Mouse (Mus musculus) C2C12 (cell line): Measurements from ENCODE around the gene Mrtfb. TPM values are rescaled to one million over a fixed set of nuclear protein-coding genes. Genes with fewer than 3 reads are reported as not detected.

Source experiments
- H3K27me3 ChIP-seq: one replicate; pipeline ENCODE4 v1.6.1; 2011; ENCODE audit not compliant: control insufficient read depth, insufficient read depth, insufficient read length
- H3K36me3 ChIP-seq: one replicate; pipeline ENCODE4 v1.6.1; 2011; ENCODE audit not compliant: control insufficient read depth, insufficient read depth
- H3K4me3 ChIP-seq: one replicate; pipeline ENCODE4 v1.5.1; 2011; ENCODE audit warnings: mild to moderate bottlenecking, control low read depth; ENCODE audit not compliant: poor library complexity, insufficient read depth, severe bottlenecking
- H3K79me2 ChIP-seq: one replicate; pipeline ENCODE4 v1.6.1; 2011; ENCODE audit not compliant: control insufficient read depth, insufficient read depth
- H3K79me3 ChIP-seq: one replicate; pipeline ENCODE4 v1.6.1; 2011; ENCODE audit warnings: low read depth, control low read depth
- H3ac ChIP-seq: one replicate; pipeline ENCODE3; 2011; ENCODE audit warnings: low read depth; ENCODE audit not compliant: control insufficient read depth, insufficient read length
- CEBPB ChIP-seq: IDR thresholded peaks from one replicate; pipeline ENCODE4 v1.6.1; 2011; ENCODE audit warnings: low read depth, mild to moderate bottlenecking, control low read depth, moderate library complexity
- CTCF ChIP-seq: IDR thresholded peaks from one replicate; pipeline ENCODE4 v1.5.1; 2011; ENCODE audit not compliant: control insufficient read depth, insufficient read depth, insufficient read length
- FOSL1 ChIP-seq: IDR thresholded peaks from one replicate; pipeline ENCODE4 v1.8.0; 2011; ENCODE audit warnings: mild to moderate bottlenecking, low read length; ENCODE audit not compliant: poor library complexity, insufficient read depth, severe bottlenecking
- MAX ChIP-seq: IDR thresholded peaks from one replicate; pipeline ENCODE4 v1.6.1; 2011; ENCODE audit warnings: mild to moderate bottlenecking, control low read depth
- MYOD1 ChIP-seq: IDR thresholded peaks from one replicate; pipeline ENCODE4 v1.6.1; 2011; ENCODE audit warnings: low read depth; ENCODE audit not compliant: control insufficient read depth, insufficient read length
- MYOG ChIP-seq: IDR thresholded peaks from one replicate; pipeline ENCODE4 v1.6.1; 2011; ENCODE audit not compliant: control insufficient read depth, insufficient read length; ENCODE audit errors: extremely low read depth
- USF1 ChIP-seq: IDR thresholded peaks from one replicate; pipeline ENCODE4 v1.6.1; 2011; ENCODE audit warnings: low read depth, mild to moderate bottlenecking, control low read depth, moderate library complexity
- polyA plus RNA-seq: library from polyadenylated mRNA; unstranded; fragments of >200 nt; fragmentation: generic; extraction: Trizol; gene quantifications from one replicate; pipeline ENCODE4 v1.2.1, GENCODE M21; 2012; ENCODE audit warnings: missing spikeins

The Mrtfb gene
- polyA plus RNA-seq, 1 experiment: 6.6 TPM

- Histone ChIP-seq H3K4me3 (no peak overlapping the region), H3K36me3 (no peaks in the 10 kb centered on the region), H3K79me3 (no peaks in the 10 kb centered on the region), H3K79me2 (no peaks in the 10 kb centered on the region), H3ac (no peak overlapping the region), H3K27me3 (no peaks in the 10 kb centered on the region)
- TF ChIP-seq CEBPB: no peak
- no peak for TF ChIP-seq USF1
- no peak for TF ChIP-seq FOSL1
- no peak for TF ChIP-seq CTCF
- TF ChIP-seq MAX: no peak
- TF ChIP-seq MYOG: no peak
- no peak for TF ChIP-seq MYOD1
Measured at GRCm38 (mm10) chr16:13450831-13451230, 194.6 kb downstream of the Mrtfb start.

DNA sequence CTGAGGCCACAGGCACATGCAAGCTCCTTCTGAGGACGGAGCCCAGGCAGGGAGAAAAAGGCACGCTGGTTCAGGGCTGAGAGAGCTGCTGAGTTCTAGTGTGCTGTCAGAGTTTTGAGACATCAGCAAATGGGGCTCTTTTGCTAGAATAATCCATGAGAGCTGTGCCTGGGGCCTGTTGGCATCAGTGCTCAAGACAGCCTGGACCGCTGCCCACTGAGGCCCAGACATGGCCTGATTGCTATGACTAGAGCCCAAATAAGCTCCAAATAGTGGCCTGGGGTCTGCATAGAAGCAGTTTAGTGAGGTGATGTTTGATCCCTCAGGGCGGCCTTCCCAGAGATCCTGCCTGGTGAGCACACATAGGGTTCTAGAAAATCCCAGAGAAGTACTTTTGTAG, 195.7 kb downstream of the Mrtfb start:
- no peak overlapping the region for H3ac ChIP-seq
- H3K36me3 ChIP-seq: no peaks in the 10 kb centered on the region
- no peak overlapping the region for H3K4me3 ChIP-seq
- no peak for TF ChIP-seq MAX
- TF ChIP-seq CTCF: no peak
- TF ChIP-seq FOSL1: no peak
- TF ChIP-seq CEBPB: no peak
- no peak for TF ChIP-seq MYOG
- TF ChIP-seq MYOD1: no peak
- TF ChIP-seq USF1: no peak
- no peaks in the 10 kb centered on the region for H3K79me3 ChIP-seq
- H3K27me3 ChIP-seq: no peaks in the 10 kb centered on the region
- H3K79me2 ChIP-seq: no peaks in the 10 kb centered on the region

- Histone ChIP-seq H3K27me3 (no peaks in the 10 kb centered on the region), H3K79me3 (no peaks in the 10 kb centered on the region), H3K36me3 (no peaks in the 10 kb centered on the region), H3K79me2 (no peaks in the 10 kb centered on the region), H3ac (no peak overlapping the region), H3K4me3 (no peak overlapping the region)
- no peak for TF ChIP-seq MYOD1
- TF ChIP-seq CEBPB: no peak
- no peak for TF ChIP-seq MYOG
- TF ChIP-seq MAX: no peak
- no peak for TF ChIP-seq FOSL1
- no peak for TF ChIP-seq CTCF
- TF ChIP-seq USF1: no peak
Measured at GRCm38 (mm10) chr16:13452661-13453060, 196.4 kb downstream of the Mrtfb start.

DNA sequence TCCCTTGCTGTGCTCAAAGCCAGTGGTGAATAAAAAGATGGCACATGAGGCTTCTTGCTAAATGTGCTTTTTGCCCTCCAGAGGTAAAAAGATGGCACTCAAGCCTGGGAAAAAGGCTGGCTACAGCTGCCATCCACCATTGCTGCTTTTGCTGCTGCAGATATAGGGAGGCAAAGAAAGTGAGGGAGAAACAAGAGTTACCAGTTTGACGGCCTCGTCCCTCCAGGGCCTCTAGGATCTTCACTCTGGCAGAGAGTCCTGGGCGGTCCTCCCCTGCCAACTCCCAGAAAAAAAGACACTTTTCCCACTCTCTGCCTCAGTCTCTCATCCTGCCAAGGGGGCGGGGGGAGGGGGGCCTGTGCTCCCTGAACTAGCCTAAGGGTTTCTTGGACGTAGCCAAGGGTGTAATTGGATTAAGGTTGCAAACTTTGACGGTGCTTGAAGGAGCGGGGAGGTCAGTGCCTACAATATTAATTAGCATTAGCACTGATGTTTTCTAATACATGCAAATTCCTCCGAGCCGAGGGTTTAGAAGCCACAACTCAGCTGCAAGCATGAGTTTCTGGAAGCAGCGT, 197.8 kb downstream of the Mrtfb start:
- Histone ChIP-seq H3K36me3 (no peaks in the 10 kb centered on the region), H3K79me3 (no peaks in the 10 kb centered on the region), H3K79me2 (no peaks in the 10 kb centered on the region), H3K27me3 (no peaks in the 10 kb centered on the region), H3K4me3 (no peak overlapping the region), H3ac (no peak overlapping the region)
- TF ChIP-seq USF1 (no peak), FOSL1 (no peak), CTCF (no peak), CEBPB (no peak), MYOD1 (no peak), MYOG (no peak), MAX (no peak)

DNA sequence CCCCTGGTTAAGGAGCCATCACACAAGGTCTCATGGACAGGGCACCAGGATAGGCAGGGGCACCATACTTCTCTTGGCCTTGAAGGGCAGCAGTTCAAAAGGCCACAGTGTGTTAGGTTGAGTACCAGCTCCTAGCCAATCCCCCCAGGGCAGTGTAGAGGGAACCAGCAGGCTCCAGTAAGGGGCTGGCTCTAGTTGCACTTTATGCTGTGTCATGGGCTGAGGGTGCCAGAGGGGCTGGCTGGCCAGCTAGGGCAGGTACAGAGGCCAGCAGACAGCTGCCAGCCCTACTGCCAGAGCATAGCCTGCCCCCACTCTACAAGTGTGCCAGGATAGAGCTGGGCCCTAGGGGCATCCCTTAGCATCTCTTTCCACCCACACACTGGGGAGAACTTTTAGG, 199.3 kb downstream of the Mrtfb start:
- no peaks in the 10 kb centered on the region for H3K36me3 ChIP-seq
- no peak overlapping the region for H3K4me3 ChIP-seq
- H3K27me3 ChIP-seq: no peaks in the 10 kb centered on the region
- no peaks in the 10 kb centered on the region for H3K79me2 ChIP-seq
- H3K79me3 ChIP-seq: no peaks in the 10 kb centered on the region
- H3ac ChIP-seq: no peak overlapping the region
- TF ChIP-seq MYOD1 (no peak), FOSL1 (no peak), CEBPB (no peak), USF1 (no peak), MYOG (no peak), MAX (no peak), CTCF (no peak)

- Histone ChIP-seq H3ac (no peak overlapping the region), H3K79me3 (no peaks in the 10 kb centered on the region), H3K4me3 (no peak overlapping the region), H3K36me3 (no peaks in the 10 kb centered on the region), H3K79me2 (no peaks in the 10 kb centered on the region), H3K27me3 (no peaks in the 10 kb centered on the region)
- TF ChIP-seq USF1: no peak
- no peak for TF ChIP-seq MYOG
- TF ChIP-seq MAX: no peak
- TF ChIP-seq FOSL1: no peak
- no peak for TF ChIP-seq CTCF
- no peak for TF ChIP-seq MYOD1
- no peak for TF ChIP-seq CEBPB
Measured at GRCm38 (mm10) chr16:13458556-13458955, 202.3 kb downstream of the Mrtfb start.
